In genomic region chr9:91348746-91349145, GRCm38 (mm10) we compare ENCODE assay signal across 21 mouse cellular contexts. TPM values are rescaled to one million over a fixed set of nuclear protein-coding genes. Genes with fewer than 3 reads are reported as not detected.
"Had no signal": no experiment of that assay in that cellular context is flagged by ENCODE, and none has a peak within 500 bp of the region (broad histone marks: within the 10 kb centered on the region; RNA-seq: fewer than 3 reads in every experiment).

No protein-coding gene starts in this region.

- H3K4me3 ChIP-seq: layer of hippocampus, adult 2 months; limb, embryonic 12.5 days; liver, embryonic 13.5 days; lung, embryonic 15.5 days; megakaryocyte, embryonic 14.5 days had no signal

- H3K36me3 ChIP-seq: limb, embryonic 12.5 days; liver, embryonic 13.5 days; lung, embryonic 15.5 days had no signal

- H3K4me2 ChIP-seq: limb, embryonic 12.5 days; liver, embryonic 13.5 days; lung, embryonic 15.5 days had no signal

- ATAC-seq: liver, postnatal 0 days had no signal

- H3K9ac ChIP-seq: limb, embryonic 12.5 days; liver, embryonic 13.5 days; liver, postnatal 0 days; lung, embryonic 15.5 days had no signal

- DNase-seq: kidney, adult 18-20 months; kidney, postnatal 10 days; kidney, postnatal 4 days; liver; liver, embryonic 13.5 days; liver, postnatal 0 days; lung, postnatal 14 days; retina, postnatal 1 day; right cerebral cortex, postnatal 4 days; spleen, adult 18-20 months; thymus, adult 2 months; thymus, postnatal 25 days had no signal

- H3K4me1 ChIP-seq: liver, embryonic 13.5 days; lung, embryonic 15.5 days had no signal

- H3K27ac ChIP-seq: layer of hippocampus, adult 2 months; limb, embryonic 12.5 days; liver, embryonic 13.5 days; lung, embryonic 15.5 days; macrophage had no signal

- H3K9me3 ChIP-seq: limb, embryonic 12.5 days; liver, embryonic 13.5 days; lung, embryonic 15.5 days had no signal

RNA-seq across cellular contexts. Expression of gene Zic4, which starts 13.5 kb away (rescaled TPM):
- total RNA-seq: monocyte, adult 5-6 weeks had no signal
- polyA plus RNA-seq: kidney, embryonic 14.5 days; liver, embryonic 13.5 days; liver, postnatal 0 days; lung, embryonic 15.5 days; macrophage; stomach, embryonic 14.5 days; thymus, adult 2 months; urinary bladder, adult 2 months had no signal

RNA-seq across cellular contexts. Expression of gene Zic1, which starts 16.9 kb away (rescaled TPM):
- total RNA-seq: monocyte, adult 5-6 weeks had no signal
- polyA plus RNA-seq: liver, postnatal 0 days; macrophage; stomach, embryonic 14.5 days had no signal
